Mouse (Mus musculus): ENCODE data around the gene Fkbp4.

GRCm38 (mm10) chr6:128479463-128480454, 41.3 kb upstream of the Fkbp4 start:
- TF ChIP-seq CTCF (IDR thresholded peaks at IDR 0.05), result no peak; the same call in none of the 2 replicates
- TF ChIP-seq EP300 (IDR thresholded peaks at IDR 0.05; ENCODE audit: insufficient read depth, low read depth, low read length), result peak; percentile 92
- TF ChIP-seq POLR2A (IDR thresholded peaks at IDR 0.05; ENCODE audit: insufficient read depth, low read depth, low read length), result no peak
